Mouse (Mus musculus) lung, postnatal 0 days (tissue): Measurements from ENCODE around the gene Tbc1d10a.

Source experiments
- CTCF ChIP-seq: IDR thresholded peaks from 2 replicates; pipeline ENCODE4 v1.5.1; 2016; ENCODE audit warnings: antibody characterized with exemption, mild to moderate bottlenecking
- EP300 ChIP-seq: IDR thresholded peaks from 2 replicates; pipeline ENCODE4 v1.6.1; 2016; ENCODE audit warnings: antibody characterized with exemption, mild to moderate bottlenecking, control low read depth

- no peak; the same call in 1 of the 2 replicates for TF ChIP-seq CTCF
- no peak for TF ChIP-seq EP300
Measured at GRCm38 (mm10) chr11:4186486-4187317, at the start of gene Tbc1d10a.
